17 mouse cellular contexts compared by ENCODE assay signal in genomic region chr1:88366881-88367644, GRCm38 (mm10). TPM values are rescaled to one million over a fixed set of nuclear protein-coding genes. Genes with fewer than 3 reads are reported as not detected.
DNase-seq lines count a peak whose midpoint lies in the region; ATAC-seq and TF ChIP-seq lines count a peak whose summit lies in the region.
"Had no signal": no experiment of that assay in that cellular context is flagged by ENCODE, and none has a peak within 500 bp of the region (broad histone marks: within the 10 kb centered on the region; RNA-seq: fewer than 3 reads in every experiment).

No protein-coding gene starts in this region.

- intact Hi-C loops in left cerebral cortex, adult 2 months (cut with DNase I), result loop anchor here (5.0 kb wide), 1 partner anchor 40 kb away; the partner anchor contains the start of gene Spp2
- intact Hi-C loops in left cerebral cortex, postnatal 36 days (cut with DNase I), result no loop called here

- H3K4me2 ChIP-seq in hindbrain, embryonic 12.5 days (replicated peaks), result no peak overlapping the region
- H3K4me2 ChIP-seq: forebrain, embryonic 15.5 days; liver, embryonic 15.5 days; midbrain, embryonic 15.5 days; neural tube, embryonic 12.5 days had no signal

- TF ChIP-seq CTCF in left cerebral cortex, adult 2 months (IDR thresholded peaks at IDR 0.05), result peak; percentile 32
- peak; percentile 20 for TF ChIP-seq CTCF in ES-Bruce4 (IDR thresholded peaks at IDR 0.05; ENCODE audit: low read depth, low read length)

- no peaks in the 10 kb centered on the region; the same call in none of the 2 replicates for H3K9me3 ChIP-seq in ES-Bruce4 (replicated peaks; ENCODE audit: control insufficient read depth, insufficient read depth, low read length, poor library complexity, severe bottlenecking)
- H3K9me3 ChIP-seq in hindbrain, embryonic 12.5 days (replicated peaks), result no peaks in the 10 kb centered on the region
- H3K9me3 ChIP-seq: forebrain, embryonic 15.5 days; heart, embryonic 10.5 days; liver, embryonic 15.5 days; midbrain, embryonic 15.5 days had no signal

- no peak for ATAC-seq in hindbrain, embryonic 12.5 days (ENCODE audit: low FRiP score)
- ATAC-seq: forebrain, embryonic 15.5 days; midbrain, embryonic 15.5 days had no signal

- no peaks in the 10 kb centered on the region for H3K4me1 ChIP-seq in ES-Bruce4 (ENCODE audit: control insufficient read depth, insufficient read depth, low read length)
- no peaks in the 10 kb centered on the region for H3K4me1 ChIP-seq in hindbrain, embryonic 12.5 days
- H3K4me1 ChIP-seq: forebrain, embryonic 15.5 days; heart, embryonic 10.5 days; liver, embryonic 15.5 days; midbrain, embryonic 15.5 days; neural tube, embryonic 12.5 days had no signal

- TF ChIP-seq POLR2A in ES-Bruce4 (IDR thresholded peaks at IDR 0.05; ENCODE audit: insufficient read depth, low read length), result no peak

- no peak for DNase-seq in left cerebral cortex, adult 2 months (ENCODE audit: extremely low spot score in 1 of 2, low spot score in 2 of 2)
- no peak for DNase-seq in left cerebral cortex, postnatal 36 days (ENCODE audit: low spot score in 2 of 2)
- DNase-seq in ZHBTc4 (ENCODE audit: low read depth, low spot score), result peak; percentile 8
- peak; percentile 73 for DNase-seq in cerebellum, adult 9-11 months
- DNase-seq in urinary bladder, adult 18-20 months (ENCODE audit: low spot score in 2 of 2), result no peak
- DNase-seq: adrenal gland, adult 2 months; heart, postnatal 4 days had no signal

- no peak overlapping the region for H3K27ac ChIP-seq in left cerebral cortex, adult 2 months
- no peak overlapping the region for H3K27ac ChIP-seq in ES-Bruce4 (ENCODE audit: insufficient read depth, low read length)
- H3K27ac ChIP-seq in hindbrain, embryonic 12.5 days, result no peak overlapping the region
- H3K27ac ChIP-seq: forebrain, embryonic 15.5 days; heart, embryonic 10.5 days; liver, embryonic 15.5 days; midbrain, embryonic 15.5 days; neural tube, embryonic 12.5 days had no signal

- H3K9ac ChIP-seq in ES-Bruce4 (ENCODE audit: low read depth, poor library complexity, severe bottlenecking), result no peak overlapping the region
- H3K9ac ChIP-seq in hindbrain, embryonic 12.5 days, result no peak overlapping the region
- H3K9ac ChIP-seq: forebrain, embryonic 15.5 days; liver, embryonic 15.5 days; midbrain, embryonic 15.5 days; neural tube, embryonic 12.5 days had no signal

- WGBS in hindbrain, embryonic 12.5 days, result 82% methylated on average over 11 of the region's 11 CpGs

- no peaks in the 10 kb centered on the region for H3K27me3 ChIP-seq in ES-Bruce4 (ENCODE audit: control insufficient read depth, insufficient read depth, low read length, poor library complexity, severe bottlenecking)
- H3K27me3 ChIP-seq in hindbrain, embryonic 12.5 days, result no peaks in the 10 kb centered on the region
- H3K27me3 ChIP-seq: forebrain, embryonic 15.5 days; liver, embryonic 15.5 days; midbrain, embryonic 15.5 days; neural tube, embryonic 12.5 days had no signal

- no peaks in the 10 kb centered on the region for H3K36me3 ChIP-seq in ES-Bruce4 (ENCODE audit: control insufficient read depth, insufficient read depth, low read length, poor library complexity, severe bottlenecking)
- no peaks in the 10 kb centered on the region for H3K36me3 ChIP-seq in hindbrain, embryonic 12.5 days
- H3K36me3 ChIP-seq: forebrain, embryonic 15.5 days; heart, embryonic 10.5 days; liver, embryonic 15.5 days; midbrain, embryonic 15.5 days; neural tube, embryonic 12.5 days had no signal

- H3K4me3 ChIP-seq in left cerebral cortex, adult 2 months, result no peak overlapping the region
- no peak overlapping the region for H3K4me3 ChIP-seq in ES-Bruce4 (ENCODE audit: low read depth, low read length)
- H3K4me3 ChIP-seq in hindbrain, embryonic 12.5 days, result no peak overlapping the region
- H3K4me3 ChIP-seq: forebrain, embryonic 15.5 days; heart, embryonic 10.5 days; liver, embryonic 15.5 days; midbrain, embryonic 15.5 days; neural tube, embryonic 12.5 days had no signal

- TF ChIP-seq EP300 in ES-Bruce4 (IDR thresholded peaks at IDR 0.05; ENCODE audit: insufficient read depth, low read depth, low read length), result no peak

RNA-seq across cellular contexts. Expression of gene Spp2, which starts 39.7 kb away (rescaled TPM):
- not detected for total RNA-seq in left cerebral cortex, adult 2 months (2021)
- total RNA-seq in left cerebral cortex, postnatal 36 days (2021), result not detected
- polyA plus RNA-seq in ES-Bruce4 (2011; ENCODE audit: insufficient read depth, insufficient read length, low read depth, missing spikeins), result not detected in 2 replicates
- not detected in 2 replicates for polyA plus RNA-seq in hindbrain, embryonic 12.5 days (2016; fragmentation: Nextera tagmentation; extraction: Ambion mirVana)
- total RNA-seq: CH12.LX; gastrocnemius, adult 8-10 months; heart, postnatal 4 days; left cerebral cortex, postnatal 25 days had no signal
- polyA plus RNA-seq: forebrain, embryonic 15.5 days; neural tube, embryonic 12.5 days had no signal

Comparison
In these comparisons a context has a peak if more than half of its experiments do, and no peak if none do; other contexts are left out.
1. DNase-seq: peak in ZHBTc4 (single experiment) and cerebellum, adult 9-11 months (single experiment); none in left cerebral cortex, adult 2 months (0 of 2), left cerebral cortex, postnatal 36 days (0 of 2) and urinary bladder, adult 18-20 months (0 of 2).